Mouse (Mus musculus) thymus, postnatal 36 days (tissue): ENCODE measurements at regions not wholly inside any gene's neighbourhood (a gene's known extent, or its start where the extent isn't known, plus 50 kb on each side); places are given as distances from the start of the nearest gene placed in this dataset.

ENCODE experiments used
- DNase-seq, 2 experiments: peaks; one replicate each; pipeline ENCODE4 v3.0.0; 2022; ENCODE audit warnings: mixed read lengths in 2 of 2

GRCm38 (mm10) chr12:107125201-107125600 lies 363.2 kb upstream of the 3110018I06Rik start:
- peak in 1 of 2 experiments; percentile 36 for DNase-seq

- DNase-seq = peak; percentile 49 to 53
Observed at GRCm38 (mm10) chr12:107126056-107126455, 362.4 kb upstream of the 3110018I06Rik start.

- DNase-seq = peak in 1 of 2 experiments; percentile 7
Observed at GRCm38 (mm10) chr12:107127591-107127990, 360.8 kb upstream of the 3110018I06Rik start.

- DNase-seq = peak; percentile 52 to 68
Observed at GRCm38 (mm10) chr12:107129232-107129631, 359.2 kb upstream of the 3110018I06Rik start.

GRCm38 (mm10) chr12:107131351-107131750 lies 357.1 kb upstream of the 3110018I06Rik start:
- DNase-seq = peak; percentile 32 to 42

GRCm38 (mm10) chr12:107131841-107132240 lies 356.6 kb upstream of the 3110018I06Rik start:
- no peak for DNase-seq

- no peak for DNase-seq
Observed at GRCm38 (mm10) chr12:107132501-107132900, 355.9 kb upstream of the 3110018I06Rik start.

- DNase-seq = no peak
Observed at GRCm38 (mm10) chr12:107134353-107134752, 354.1 kb upstream of the 3110018I06Rik start.

- peak; percentile 74 to 85 for DNase-seq
Observed at GRCm38 (mm10) chr12:107138677-107139400, 349.6 kb upstream of the 3110018I06Rik start.

GRCm38 (mm10) chr12:107140957-107141595 lies 347.4 kb upstream of the 3110018I06Rik start:
- peak; percentile 65 to 73 for DNase-seq

GRCm38 (mm10) chr12:107142226-107142625 lies 346.2 kb upstream of the 3110018I06Rik start:
- DNase-seq = peak in 1 of 2 experiments; percentile 17

GRCm38 (mm10) chr12:107146608-107147121 lies 341.8 kb upstream of the 3110018I06Rik start:
- DNase-seq = peak; percentile 54 to 57

- peak; percentile 76 to 84 for DNase-seq
Observed at GRCm38 (mm10) chr12:107148451-107148850, 340.0 kb upstream of the 3110018I06Rik start.

GRCm38 (mm10) chr12:107151089-107151488 lies 337.3 kb upstream of the 3110018I06Rik start:
- no peak for DNase-seq

GRCm38 (mm10) chr12:107154668-107155067 lies 333.8 kb upstream of the 3110018I06Rik start:
- peak; percentile 52 to 68 for DNase-seq

- peak; percentile 82 to 87 for DNase-seq
Observed at GRCm38 (mm10) chr12:107156791-107157428, 331.5 kb upstream of the 3110018I06Rik start.

GRCm38 (mm10) chr12:107159126-107159525 lies 329.3 kb upstream of the 3110018I06Rik start:
- peak; percentile 58 to 70 for DNase-seq

- DNase-seq = peak; percentile 86 to 93
Observed at GRCm38 (mm10) chr12:107160137-107160536, 328.3 kb upstream of the 3110018I06Rik start.

- peak in 1 of 2 experiments; percentile 37 for DNase-seq
Observed at GRCm38 (mm10) chr12:107160628-107161027, 327.8 kb upstream of the 3110018I06Rik start.

- DNase-seq = peak; percentile 45 to 69
Observed at GRCm38 (mm10) chr12:107170926-107171325, 317.5 kb upstream of the 3110018I06Rik start.

GRCm38 (mm10) chr12:107171676-107172075 lies 316.8 kb upstream of the 3110018I06Rik start:
- no peak for DNase-seq

GRCm38 (mm10) chr12:107178676-107179075 lies 309.8 kb upstream of the 3110018I06Rik start:
- no peak for DNase-seq

- no peak for DNase-seq
Observed at GRCm38 (mm10) chr12:107180501-107180900, 307.9 kb upstream of the 3110018I06Rik start.
